Mouse (Mus musculus): ENCODE results near the gene Lrba.

Gene Lrba

DNA sequence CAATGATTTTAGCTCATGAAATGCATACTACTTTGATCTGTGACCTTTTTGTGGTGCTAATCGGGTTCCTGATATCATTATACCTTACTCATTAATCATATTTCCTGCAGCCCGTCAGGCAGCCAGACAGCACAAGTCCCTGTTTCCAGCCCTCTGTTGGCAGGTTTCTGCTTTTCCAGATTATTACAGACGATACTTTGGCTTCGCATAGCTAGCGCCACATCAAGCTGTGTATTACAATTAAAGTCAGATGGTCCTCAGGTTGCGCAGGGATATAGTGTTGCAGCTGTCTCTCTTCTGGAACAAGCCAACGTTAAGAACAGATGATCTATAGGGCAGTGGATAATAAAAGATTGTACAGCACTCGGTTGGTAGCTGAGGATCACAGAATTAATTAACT, 443.7 kb downstream of the Lrba start:
- DNase-seq (ENCODE audit: low read depth, low spot score), result no peak

DNA sequence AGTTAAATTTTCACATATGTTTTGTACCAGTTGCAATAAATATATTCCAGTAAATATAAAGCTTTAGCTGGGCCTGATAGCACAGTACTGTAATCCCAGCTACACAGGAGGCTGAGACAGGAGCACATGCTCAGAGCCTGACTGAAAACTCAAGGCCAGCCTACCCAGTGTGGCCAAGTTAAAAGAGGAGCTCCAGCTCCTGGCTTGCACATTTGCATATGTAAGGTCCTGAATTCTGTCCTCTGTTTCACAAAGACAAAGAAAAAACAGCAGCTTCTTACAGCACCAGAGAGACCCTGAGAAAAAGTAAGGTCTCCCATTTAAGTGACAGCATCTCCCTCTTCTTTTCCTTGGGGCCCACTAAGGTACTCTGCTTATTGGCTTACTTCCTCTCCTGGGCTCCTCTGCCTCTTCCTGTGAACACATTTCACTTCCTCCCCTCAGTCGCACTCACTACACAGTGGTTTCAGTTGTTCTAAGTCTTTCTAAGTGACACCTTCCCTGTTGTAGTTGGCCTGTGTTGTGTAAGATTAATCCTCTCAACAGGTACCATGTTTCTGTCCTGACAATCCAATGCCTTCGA, 453.2 kb downstream of the Lrba start:
- no peak for DNase-seq (ENCODE audit: low read depth, low spot score)

DNA sequence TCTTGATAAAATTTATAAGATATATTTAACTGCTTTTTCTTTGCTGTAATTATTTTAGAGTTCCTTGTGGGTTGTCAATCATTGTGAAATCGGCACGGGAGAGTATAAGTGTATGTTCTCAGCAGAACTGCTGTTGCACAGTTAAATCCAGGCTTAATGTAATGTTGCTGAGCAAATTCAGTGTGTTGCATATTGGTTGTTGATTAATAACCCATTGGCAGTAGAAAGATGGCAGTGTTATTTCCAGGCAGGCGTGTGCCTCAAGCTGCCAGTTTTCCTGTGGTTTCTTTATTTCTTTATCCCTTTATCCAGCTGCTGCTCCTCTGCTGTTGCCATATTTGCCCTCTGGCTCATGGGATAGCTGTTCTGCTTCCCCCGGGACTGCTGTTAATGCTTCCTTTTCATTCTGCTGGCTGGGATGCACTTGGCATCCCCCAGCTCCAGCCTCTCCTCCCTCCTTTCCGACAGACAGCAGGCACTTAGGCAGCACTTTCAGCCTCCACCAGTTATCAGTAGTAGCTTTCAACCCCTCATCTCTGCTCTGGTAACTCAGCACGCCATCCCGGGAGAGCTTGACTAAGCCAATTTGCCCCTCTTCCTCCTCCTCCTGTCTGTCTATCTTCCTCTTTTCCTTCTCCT, 463.2 kb downstream of the Lrba start:
- DNase-seq (ENCODE audit: low read depth, low spot score), result no peak

DNA sequence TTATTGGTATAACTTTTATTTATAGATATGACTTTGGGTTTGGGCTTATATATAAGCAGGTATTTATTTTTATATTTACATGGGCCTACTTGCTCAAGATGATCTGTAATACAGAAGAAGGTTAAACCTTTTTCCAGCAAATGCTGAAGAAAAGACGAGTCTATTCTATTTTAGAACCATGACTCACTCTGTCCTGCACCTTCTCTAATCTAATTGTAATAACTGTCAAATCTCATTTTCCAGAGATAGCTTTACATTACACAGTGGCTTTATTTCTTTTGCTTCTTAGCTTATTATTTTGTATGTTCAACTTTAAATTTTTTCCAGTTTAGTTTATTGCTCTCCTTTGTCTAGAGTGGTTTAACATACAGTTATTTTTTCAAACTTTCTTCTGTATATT, 464.0 kb downstream of the Lrba start:
- DNase-seq (ENCODE audit: low read depth, low spot score), result no peak

DNA sequence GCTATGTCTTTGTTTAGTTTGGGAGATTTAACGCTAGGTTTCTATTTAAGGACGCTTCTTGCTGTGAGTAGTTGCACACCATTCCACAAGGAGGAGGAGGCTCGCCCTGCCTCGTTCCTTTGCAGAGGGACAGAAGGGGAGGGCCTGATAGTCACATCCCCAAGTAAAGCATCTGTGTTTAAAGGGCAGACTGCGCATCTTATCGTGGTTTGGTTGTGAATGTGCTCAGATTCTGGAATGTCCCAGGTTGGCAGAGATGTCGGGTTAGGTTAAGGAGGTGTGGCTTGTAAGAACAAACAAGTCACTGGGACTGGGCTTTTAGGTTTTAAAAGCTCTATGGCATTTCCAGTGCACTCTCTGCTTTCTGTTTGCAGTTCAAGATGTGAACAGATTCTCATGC, 464.8 kb downstream of the Lrba start:
- no peak for DNase-seq (ENCODE audit: low read depth, low spot score)

DNA sequence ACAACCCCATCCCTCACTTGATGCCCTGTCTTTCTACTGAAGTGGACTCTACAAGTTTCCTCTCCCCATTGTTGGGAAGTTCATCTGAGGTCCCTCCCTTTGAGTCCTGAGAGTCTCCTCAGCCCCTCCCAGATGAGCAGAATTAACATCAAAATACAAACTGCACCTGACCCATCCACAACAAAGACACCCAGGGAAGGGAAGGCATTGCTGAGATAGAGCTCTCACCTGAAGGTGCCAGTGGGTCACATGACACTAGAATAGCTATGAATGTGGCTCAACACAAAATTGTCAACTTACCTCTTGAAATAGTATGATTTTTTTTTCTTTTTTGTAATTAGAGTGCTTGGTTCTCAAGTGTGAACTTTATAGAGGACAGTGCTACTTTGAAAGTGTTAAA, 468.3 kb downstream of the Lrba start:
- DNase-seq (ENCODE audit: low read depth, low spot score), result no peak

DNA sequence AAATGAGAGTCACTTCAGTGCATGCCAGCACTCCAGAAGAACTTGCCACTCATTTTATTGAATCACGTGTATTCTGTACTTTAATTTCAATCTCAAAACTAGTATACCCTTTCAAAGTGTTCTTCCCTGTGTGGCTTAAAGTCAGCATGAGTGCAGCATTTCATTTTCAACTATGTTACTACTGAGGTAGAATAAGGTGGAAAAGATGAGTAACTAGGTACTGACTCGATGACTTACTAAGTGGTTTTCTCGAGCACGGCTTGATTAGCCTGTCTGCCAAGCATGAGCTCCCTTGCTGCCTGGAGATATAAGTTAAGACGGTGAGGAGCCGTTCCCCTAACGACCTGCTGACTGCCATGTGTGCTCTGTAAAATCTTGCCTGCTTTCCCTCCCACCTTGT, 469.1 kb downstream of the Lrba start:
- DNase-seq (ENCODE audit: low read depth, low spot score), result no peak

DNA sequence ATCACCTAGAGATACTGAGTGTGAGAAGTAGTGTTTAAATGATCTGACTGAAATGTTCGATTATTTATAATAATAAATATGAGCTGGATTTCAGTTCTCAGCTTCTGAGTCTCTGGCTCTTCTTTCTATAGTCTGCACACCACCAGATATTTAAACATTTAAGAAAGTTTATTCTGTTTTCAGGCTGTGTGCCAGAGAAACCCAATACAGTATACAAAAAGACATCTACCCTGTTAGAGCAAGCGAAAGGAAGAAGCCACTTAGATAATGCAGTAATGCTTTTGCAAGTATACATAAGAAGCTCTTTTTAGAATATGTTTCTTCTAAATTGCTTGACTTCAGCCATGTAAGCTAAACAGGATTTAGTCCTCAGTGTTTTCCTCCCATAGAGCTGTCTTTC, 474.5 kb downstream of the Lrba start:
- no peak for DNase-seq (ENCODE audit: low read depth, low spot score)

DNA sequence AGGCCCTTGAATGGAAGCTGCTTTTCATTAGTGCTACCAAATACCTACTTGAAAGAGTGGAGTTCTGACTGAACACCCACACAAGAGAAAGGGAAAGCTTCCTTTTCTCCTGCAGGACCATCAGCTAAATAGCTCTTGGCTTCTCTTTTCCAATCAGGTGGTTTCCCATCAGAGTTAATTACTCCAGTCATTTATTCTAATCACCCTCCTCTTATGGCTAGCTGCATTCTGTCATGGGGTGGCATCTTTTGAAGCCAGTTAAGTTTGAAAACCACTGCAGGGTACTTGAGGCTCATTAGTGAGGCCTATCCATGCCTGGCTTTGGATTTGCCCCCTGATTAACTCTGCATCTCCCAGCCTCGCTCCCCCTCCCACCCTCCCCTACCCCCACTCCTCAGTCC, 476.7 kb downstream of the Lrba start:
- no peak for DNase-seq (ENCODE audit: low read depth, low spot score)

DNA sequence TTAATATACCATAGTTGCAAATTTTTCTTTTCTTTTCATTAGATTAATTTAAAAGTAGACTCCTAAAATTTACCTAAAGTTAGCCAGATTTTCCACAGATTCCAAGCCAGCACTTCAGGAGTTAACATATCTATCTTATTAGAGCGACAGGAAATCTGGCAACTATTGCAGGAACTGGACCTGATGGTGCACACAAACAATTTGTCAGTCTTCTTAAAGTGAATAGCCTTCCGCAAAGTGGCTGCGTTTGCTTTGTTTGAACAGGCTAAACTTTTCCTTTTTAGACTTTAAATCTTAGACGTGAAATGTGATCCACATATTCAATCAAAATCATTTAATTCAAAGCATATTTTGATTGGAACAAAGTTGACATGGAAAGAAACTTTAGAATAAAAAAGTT, 485.0 kb downstream of the Lrba start:
- no peak for DNase-seq (ENCODE audit: low read depth, low spot score)

DNA sequence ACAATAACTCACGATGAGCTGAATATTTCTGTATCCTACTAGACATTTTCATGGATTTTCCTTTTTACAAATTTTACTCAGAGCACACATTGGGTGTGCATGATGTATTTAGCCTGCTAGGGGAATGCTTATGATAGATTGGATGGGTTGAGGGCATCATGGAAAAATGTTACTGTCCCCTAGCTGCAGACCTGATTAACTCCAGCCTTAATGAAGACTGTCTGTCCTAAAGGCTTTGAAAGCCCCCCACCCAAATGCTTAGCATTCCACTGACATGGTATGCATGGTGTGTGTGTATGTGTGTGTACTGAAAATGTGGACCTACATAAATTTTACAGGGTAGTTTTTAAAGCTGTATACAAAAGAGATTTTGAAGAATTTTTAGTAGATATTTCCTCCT, 487.1 kb downstream of the Lrba start:
- DNase-seq (ENCODE audit: low read depth, low spot score), result no peak

DNA sequence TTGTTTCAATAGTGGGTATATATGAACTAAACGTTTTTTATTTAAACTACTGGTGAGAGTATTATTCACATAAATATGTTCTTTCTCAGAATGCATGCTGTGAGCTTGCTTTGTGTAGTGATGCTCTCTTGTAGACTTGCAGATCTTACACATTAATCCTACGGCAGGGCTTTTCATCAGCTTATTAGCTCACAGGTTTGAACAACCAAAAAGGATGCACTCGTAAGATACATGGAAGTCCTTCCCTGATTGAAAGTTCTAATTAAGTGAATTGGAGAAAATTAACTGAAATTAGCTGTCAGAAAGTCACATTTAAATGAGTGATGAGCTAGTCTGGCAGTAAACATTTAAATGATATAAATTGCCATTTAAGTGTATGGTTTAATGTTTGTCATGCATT, 488.3 kb downstream of the Lrba start:
- no peak for DNase-seq (ENCODE audit: low read depth, low spot score)

DNA sequence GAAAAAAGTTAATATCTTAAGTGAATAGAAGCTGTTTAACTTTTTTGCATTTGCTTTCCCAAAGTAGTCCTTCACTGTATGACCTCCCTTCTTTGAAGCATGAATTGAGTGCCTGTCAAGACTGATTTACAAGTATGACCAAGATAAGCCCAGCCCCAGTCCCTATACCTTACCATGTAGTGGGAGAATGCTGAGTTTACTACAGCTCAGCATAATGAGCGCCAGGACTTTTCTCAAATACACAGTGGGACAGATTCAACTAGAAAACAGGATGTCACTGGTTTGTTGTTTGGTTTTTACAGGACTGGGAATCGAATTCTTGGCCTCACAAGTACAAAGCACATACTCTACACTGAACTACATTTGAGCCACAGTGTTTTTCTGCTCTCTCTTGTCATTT, 490.0 kb downstream of the Lrba start:
- DNase-seq (ENCODE audit: low read depth, low spot score), result no peak

DNA sequence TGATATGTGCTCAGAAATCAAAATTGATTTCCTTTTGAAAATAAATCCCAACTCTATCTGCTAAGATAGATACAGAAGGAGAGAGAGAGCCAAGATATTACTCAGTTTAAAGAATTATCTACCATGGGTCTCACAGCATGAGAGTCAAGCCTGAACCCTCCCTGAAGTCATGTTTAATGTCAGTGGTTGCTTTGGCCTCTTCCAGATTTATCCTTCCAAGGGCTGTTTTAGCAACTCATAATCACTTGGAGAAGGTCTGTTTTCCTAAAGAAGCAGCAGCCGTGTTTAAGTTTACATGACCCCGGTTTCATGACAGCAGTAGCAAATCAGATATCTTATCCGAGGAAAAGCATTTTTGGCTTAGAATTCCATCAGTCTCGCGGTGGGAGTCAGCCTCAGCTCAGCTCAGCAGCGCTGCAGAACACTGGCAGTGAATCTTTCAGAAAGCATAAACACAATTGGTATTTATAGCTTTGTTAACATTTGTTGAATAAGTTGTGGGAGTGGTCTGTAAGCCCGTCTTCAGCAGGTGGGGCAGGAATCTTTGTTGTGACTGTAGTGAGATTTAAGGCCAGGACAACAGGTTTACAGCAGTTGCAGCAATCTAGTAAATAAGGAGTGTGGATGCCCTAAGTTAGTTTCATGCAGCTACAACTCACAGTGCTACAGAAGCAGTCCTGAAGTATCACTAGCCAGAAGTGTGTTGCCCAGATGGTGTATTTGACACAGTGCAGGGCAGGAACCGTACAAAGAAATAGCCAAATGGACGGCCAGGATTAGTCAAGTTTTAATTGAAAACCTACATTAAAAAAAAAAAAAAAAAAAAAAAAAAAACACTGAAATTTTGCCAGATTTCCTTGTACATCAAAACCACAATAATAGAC, 499.2 kb downstream of the Lrba start:
- no peak for DNase-seq (ENCODE audit: low read depth, low spot score)

DNA sequence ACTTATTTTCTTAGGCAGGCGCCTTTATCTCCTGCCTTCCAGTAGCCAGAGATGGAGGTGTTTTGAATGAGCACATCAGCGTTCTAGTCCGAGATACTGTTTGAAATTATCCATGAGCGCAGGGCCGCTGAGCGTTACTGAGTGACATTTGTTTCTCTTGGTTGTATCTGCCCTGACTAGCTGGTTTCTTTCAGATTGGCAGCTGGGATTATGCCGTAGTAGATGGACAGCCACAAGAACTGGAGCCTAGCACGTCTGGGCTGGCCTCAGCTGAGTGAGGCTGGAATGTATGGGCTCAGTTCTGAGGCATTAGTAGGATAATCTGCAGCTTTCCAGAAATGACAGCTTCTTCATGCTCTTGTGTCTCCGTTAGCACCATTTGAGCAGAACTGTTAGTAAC, 500.6 kb downstream of the Lrba start:
- DNase-seq (ENCODE audit: low read depth, low spot score), result no peak

DNA sequence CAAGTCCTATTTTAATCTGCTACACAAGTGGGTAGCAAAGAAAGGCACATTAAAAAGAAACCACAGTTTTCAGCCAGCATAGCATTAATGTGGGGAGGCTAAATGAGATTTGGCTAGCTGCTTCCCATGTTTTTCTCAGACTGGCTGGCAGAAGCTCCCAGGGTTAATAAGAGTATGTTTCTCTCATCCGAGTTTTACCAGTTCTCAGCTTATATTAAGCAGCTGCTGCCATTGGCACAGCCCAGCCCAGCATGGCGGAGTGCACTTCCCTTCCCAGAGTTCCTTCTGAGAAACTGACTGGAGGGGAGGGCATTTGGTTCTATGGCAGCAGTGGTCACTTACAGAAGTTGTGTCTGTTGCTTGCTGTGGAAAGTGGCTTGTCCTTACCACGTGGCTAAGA, 514.4 kb downstream of the Lrba start:
- DNase-seq (ENCODE audit: low read depth, low spot score), result no peak

DNA sequence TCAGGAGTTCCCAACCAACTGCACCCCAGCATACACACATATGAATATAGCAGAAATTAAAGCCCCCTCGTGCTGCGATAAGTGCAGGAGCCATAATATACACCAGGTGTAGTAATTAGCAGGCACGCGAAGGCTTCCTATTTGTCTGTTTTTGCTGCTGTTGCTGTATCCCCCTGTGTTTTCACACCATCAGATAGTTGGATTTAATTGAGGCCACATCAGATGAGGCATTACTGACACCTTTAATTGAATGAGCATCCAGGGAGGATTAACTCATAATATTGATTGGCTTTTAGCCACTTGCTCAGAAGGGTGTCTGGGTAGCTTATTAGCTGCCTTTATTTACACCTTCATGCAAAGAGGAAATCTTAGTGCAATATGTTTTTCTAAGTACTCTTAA, 515.3 kb downstream of the Lrba start:
- DNase-seq (ENCODE audit: low read depth, low spot score), result no peak

DNA sequence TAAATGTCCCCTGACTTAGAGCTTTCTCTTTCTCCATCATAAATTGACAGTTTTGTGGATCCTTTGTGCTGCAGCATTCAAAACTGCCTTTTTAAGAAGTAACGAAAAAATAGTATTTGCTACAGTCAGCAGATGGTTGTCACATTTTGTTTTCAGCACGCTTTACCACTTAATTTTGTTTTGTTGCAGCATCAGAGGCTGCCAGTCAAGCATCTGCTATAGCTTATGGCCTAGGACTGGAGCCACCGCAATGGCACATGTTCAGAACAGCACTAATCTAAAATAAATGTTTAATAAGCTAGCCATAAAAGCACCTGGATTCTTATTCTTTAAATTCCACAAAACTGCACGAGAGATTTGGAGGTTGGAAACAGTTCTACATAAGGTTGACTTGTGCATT, 520.9 kb downstream of the Lrba start:
- DNase-seq (ENCODE audit: low read depth, low spot score), result no peak

DNA sequence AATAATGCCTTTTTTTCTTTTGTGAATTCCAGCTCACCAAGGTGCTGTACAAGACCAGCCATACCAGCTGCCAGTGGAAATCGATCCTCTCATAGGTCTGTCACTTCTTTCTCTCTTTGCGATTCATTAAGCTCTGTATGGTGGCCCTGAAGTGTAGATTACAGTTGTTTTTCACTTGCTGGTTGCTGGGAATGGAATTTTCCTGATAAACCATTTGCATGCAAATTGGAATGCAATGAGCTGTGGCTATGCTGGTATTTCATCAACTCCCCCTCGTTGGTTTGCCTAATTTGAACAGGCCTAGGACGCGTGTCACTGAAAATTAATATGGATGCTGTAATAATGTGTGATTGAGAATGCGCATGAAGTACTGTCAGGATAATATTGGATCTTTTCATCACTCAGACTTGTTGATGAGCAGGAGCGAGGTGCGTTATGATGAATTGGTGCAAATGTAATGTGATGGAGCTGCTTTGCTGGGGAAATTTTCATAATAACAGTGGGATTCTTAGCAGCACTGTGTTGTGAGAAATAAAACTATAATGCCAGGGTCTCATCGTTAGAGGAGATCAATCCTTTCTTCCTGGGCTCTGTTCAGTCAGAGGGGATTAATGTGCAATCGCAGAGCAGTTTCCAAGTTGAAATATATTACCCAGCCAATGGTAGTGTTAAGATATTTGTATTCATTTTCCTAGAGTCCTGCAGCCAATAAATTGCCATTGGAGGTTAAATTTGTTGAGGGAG, 521.5 kb downstream of the Lrba start:
- no peak for DNase-seq (ENCODE audit: low read depth, low spot score)

DNA sequence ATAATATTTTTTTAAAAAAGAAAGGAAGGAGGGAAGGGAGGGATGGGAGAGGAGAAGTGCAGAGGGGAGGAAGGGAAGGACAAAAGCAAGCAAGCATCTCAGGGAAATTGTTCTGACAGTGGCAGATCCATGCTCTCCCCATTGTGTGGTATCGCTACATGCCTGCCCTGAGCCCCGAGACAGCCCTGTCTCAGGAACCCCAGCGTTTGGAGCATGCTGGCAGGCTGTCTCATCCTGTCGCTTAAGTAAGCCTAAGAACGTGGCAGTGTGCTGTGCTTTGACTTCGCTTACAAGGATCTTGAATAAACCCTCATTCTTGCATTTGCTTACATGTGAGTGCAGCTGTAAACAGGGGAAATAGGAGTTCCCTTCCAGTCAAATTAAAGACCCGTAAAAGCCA, 526.2 kb downstream of the Lrba start:
- DNase-seq (ENCODE audit: low read depth, low spot score), result no peak

DNA sequence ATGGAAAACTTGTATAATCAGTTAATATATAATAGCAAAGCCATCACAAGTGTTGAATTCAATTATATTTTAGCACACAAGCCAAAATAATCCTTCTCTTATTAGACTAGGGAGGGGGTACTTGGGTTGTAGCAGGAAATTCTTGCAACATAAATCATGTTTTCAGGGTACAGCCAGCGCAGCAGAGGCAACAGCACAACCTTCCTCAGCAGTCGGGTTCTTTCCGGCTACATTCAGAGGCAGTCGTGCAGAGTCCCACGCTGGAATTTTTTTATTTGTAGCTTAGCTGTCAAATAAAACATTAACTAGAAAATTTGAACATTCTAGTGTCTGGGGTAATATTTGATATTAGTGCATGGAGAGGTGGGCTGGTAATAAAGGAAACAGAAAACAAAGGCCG, 529.7 kb downstream of the Lrba start:
- no peak for DNase-seq (ENCODE audit: low read depth, low spot score)
